Mouse (Mus musculus): ENCODE measurements around the gene Cnih1.

Cnih1 gene

GRCm38 (mm10) chr14:46803259-46803658 is 15.0 kb upstream of the Cnih1 start:
- CTCF ChIA-PET = no interaction called here
- POLR2A ChIA-PET = interaction anchor here in 2 of 4 experiments (0.9 to 3.1 kb wide), 4 partner anchors 11 to 48 kb away, joined by 3 to 9 read pairs (median 4); partner anchors contain the start of gene Cnih1 (in 1 of the 2)

- POLR2A ChIA-PET = interaction anchor here in 1 of 4 experiments (0.6 to 1.8 kb wide), 4 partner anchors 9 to 722 kb away, joined by 3 to 5 read pairs (median 3); partner anchors contain the start of gene Cnih1
- CTCF ChIA-PET = interaction anchor here in 1 of 4 experiments (1.9 kb wide), 1 partner anchor 286 kb away, joined by 4 read pairs; no protein-coding TSS in a partner anchor
Observed at GRCm38 (mm10) chr14:46800684-46801345, 12.6 kb upstream of the Cnih1 start.

- CTCF ChIA-PET = no interaction called here
- POLR2A ChIA-PET = no interaction called here
Observed at GRCm38 (mm10) chr14:46794157-46794556, 5.9 kb upstream of the Cnih1 start.

GRCm38 (mm10) chr14:46790723-46791122 is 2.5 kb upstream of the Cnih1 start:
- CTCF ChIA-PET = interaction anchor here in 1 of 4 experiments (1.2 kb wide), 1 partner anchor 296 kb away, joined by 3 read pairs; no protein-coding TSS in a partner anchor
- POLR2A ChIA-PET = interaction anchor here in 2 of 4 experiments (1.4 to 2.9 kb wide), 4 partner anchors 10 to 30 kb away, joined by 3 to 9 read pairs (median 5); no protein-coding TSS in a partner anchor

GRCm38 (mm10) chr14:46790303-46790702 is 2.1 kb upstream of the Cnih1 start:
- POLR2A ChIA-PET = interaction anchor here in 1 of 4 experiments (2.9 kb wide), 1 partner anchor 13 kb away, joined by 9 read pairs; no protein-coding TSS in a partner anchor
- CTCF ChIA-PET = no interaction called here

GRCm38 (mm10) chr14:46788505-46788901 is 292 bp upstream of the Cnih1 start:
- ChIA-PET CTCF (interaction anchor here (0.5 to 3.9 kb wide), 12 partner anchors 10 to 299 kb away, joined by 3 to 12 read pairs (median 4); no protein-coding TSS in a partner anchor), POLR2A (interaction anchor here (0.6 to 10.0 kb wide), 21 partner anchors 11 to 1332 kb away, joined by 3 to 99 read pairs (median 6); partner anchors contain the start of genes Cgrrf1 (in 1 of the 4), Gmfb (in 1 of the 4) and Peli2 (in 1 of the 4))

- POLR2A ChIA-PET = interaction anchor here (1.0 to 10.0 kb wide), 20 partner anchors 10 to 299 kb away, joined by 3 to 99 read pairs (median 6); partner anchors contain the start of genes Cgrrf1 (in 1 of the 4) and Gmfb (in 1 of the 4)
- CTCF ChIA-PET = interaction anchor here in 3 of 4 experiments (0.5 to 3.9 kb wide), 12 partner anchors 9 to 1364 kb away, joined by 3 to 12 read pairs (median 4); no protein-coding TSS in a partner anchor
Observed at GRCm38 (mm10) chr14:46787454-46787786, 791 bp downstream of the Cnih1 start.

- POLR2A ChIA-PET = interaction anchor here in 2 of 4 experiments (0.8 to 10.0 kb wide), 4 partner anchors 11 to 31 kb away, joined by 3 to 99 read pairs (median 4); no protein-coding TSS in a partner anchor
- CTCF ChIA-PET = interaction anchor here in 1 of 4 experiments (3.9 kb wide), 1 partner anchor 302 kb away, joined by 12 read pairs; no protein-coding TSS in a partner anchor
Observed at GRCm38 (mm10) chr14:46785247-46785646, 3.0 kb downstream of the Cnih1 start.

- ChIA-PET POLR2A (interaction anchor here in 2 of 4 experiments (0.8 to 10.0 kb wide), 6 partner anchors 9 to 38 kb away, joined by 3 to 99 read pairs (median 3); partner anchors contain the start of gene Gmfb (in 1 of the 2)), CTCF (no interaction called here)
Observed at GRCm38 (mm10) chr14:46783327-46783926, 4.8 kb downstream of the Cnih1 start.

- ChIA-PET POLR2A (interaction anchor here in 3 of 4 experiments (0.5 to 10.0 kb wide), 12 partner anchors 8 to 786 kb away, joined by 3 to 99 read pairs (median 3); partner anchors contain the start of genes Cdkn3 (in 1 of the 3), Gmfb (in 1 of the 3) and Samd4 (in 1 of the 3)), CTCF (interaction anchor here in 1 of 4 experiments (0.7 kb wide), 1 partner anchor 304 kb away, joined by 4 read pairs; no protein-coding TSS in a partner anchor)
Observed at GRCm38 (mm10) chr14:46782187-46782828, 5.9 kb downstream of the Cnih1 start.

- ChIA-PET CTCF (interaction anchor here in 1 of 4 experiments (0.7 kb wide), 1 partner anchor 1850 kb away, joined by 14 read pairs; no protein-coding TSS in a partner anchor), POLR2A (interaction anchor here in 2 of 4 experiments (1.2 to 10.0 kb wide), 4 partner anchors 7 to 23 kb away, joined by 3 to 99 read pairs (median 3); no protein-coding TSS in a partner anchor)
Observed at GRCm38 (mm10) chr14:46781086-46781485, 7.1 kb downstream of the Cnih1 start.

- ChIA-PET POLR2A (interaction anchor here in 2 of 4 experiments (0.8 to 10.4 kb wide), 4 partner anchors 5 to 41 kb away, joined by 3 to 99 read pairs (median 52); partner anchors contain the start of gene Cnih1 (in 1 of the 2)), CTCF (no interaction called here)
Observed at GRCm38 (mm10) chr14:46779217-46779616, 9.0 kb downstream of the Cnih1 start.

- CTCF ChIA-PET = interaction anchor here in 1 of 4 experiments (1.1 kb wide), 1 partner anchor 9 kb away, joined by 4 read pairs; the partner anchor contains the start of gene Cnih1
- POLR2A ChIA-PET = interaction anchor here in 1 of 4 experiments (10.4 kb wide), 1 partner anchor 5 kb away, joined by 99 read pairs; the partner anchor contains the start of gene Cnih1
Observed at GRCm38 (mm10) chr14:46778756-46779155, 9.5 kb downstream of the Cnih1 start.

GRCm38 (mm10) chr14:46770036-46770435 is 18.2 kb downstream of the Cnih1 start:
- POLR2A ChIA-PET = interaction anchor here in 2 of 4 experiments (0.5 to 10.4 kb wide), 4 partner anchors 9 to 395 kb away, joined by 3 to 99 read pairs (median 6); partner anchors contain the start of genes Cdkn3 (in 1 of the 2) and Cnih1 (in 1 of the 2)
- CTCF ChIA-PET = interaction anchor here in 1 of 4 experiments (0.7 kb wide), 1 partner anchor 14 kb away, joined by 5 read pairs; no protein-coding TSS in a partner anchor

GRCm38 (mm10) chr14:46767116-46767515 is 21.1 kb downstream of the Cnih1 start:
- ChIA-PET CTCF (interaction anchor here in 1 of 4 experiments (1.2 kb wide), 1 partner anchor 21 kb away, joined by 3 read pairs; the partner anchor contains the start of gene Cnih1), POLR2A (interaction anchor here in 2 of 4 experiments (1.2 to 1.5 kb wide), 2 partner anchors 10 to 21 kb away, joined by 3 to 5 read pairs; partner anchors contain the start of gene Cnih1 (in 1 of the 2))

- ChIA-PET POLR2A (interaction anchor here (0.8 to 2.4 kb wide), 14 partner anchors 8 to 653 kb away, joined by 3 to 13 read pairs (median 3); partner anchors contain the start of genes Cnih1 (in 2 of the 4) and Cgrrf1 (in 1 of the 4)), CTCF (no interaction called here)
Observed at GRCm38 (mm10) chr14:46761186-46761585, 27.0 kb downstream of the Cnih1 start.

GRCm38 (mm10) chr14:46760355-46761029 is 27.7 kb downstream of the Cnih1 start, which contains the start of gene Cdkn3:
TSS of gene Cdkn3 (plus strand) at chr14:46760541.
- CTCF ChIA-PET = no interaction called here

More at GRCm38 (mm10) chr14:46760355-46761029, 27.7 kb downstream of the Cnih1 start, which contains the start of gene Cdkn3:
- POLR2A ChIA-PET = interaction anchor here (0.6 to 2.4 kb wide), 14 partner anchors 8 to 653 kb away, joined by 3 to 13 read pairs (median 3); partner anchors contain the start of genes Cnih1 (in 2 of the 4) and Cgrrf1 (in 1 of the 4)

Measured in embryonic stem cell, embryonic (primary cell).